Mouse (Mus musculus) layer of hippocampus, postnatal 14 days (tissue): ENCODE data around the gene Dpm2. TPM values are rescaled to one million over a fixed set of nuclear protein-coding genes. Genes with fewer than 3 reads are reported as not detected.

ENCODE experiments used
- DNase-seq, 2 experiments: peaks; one replicate each; pipeline ENCODE4 v3.0.0; 2021 to 2022; ENCODE audit warnings: low spot score in 2 of 2, mixed read lengths in 1 of 2
- long read RNA-seq, 2 experiments: library from polyadenylated mRNA; stranded (forward); transcript quantifications; one replicate each; pipeline ENCODE4 v2.0.0; 2021
- total RNA-seq, 2 experiments: library from RNA; stranded (reverse); gene quantifications; 2 replicates each; pipeline ENCODE4 v1.2.3; 2021

The Dpm2 gene
- total RNA-seq: 10 to 100 TPM; 78.8 to 90.1 TPM
- long read RNA-seq, experiment 1, transcript Dpm2-201 (4 exons, 869 nt): major isoform, 29 of 64 reads
- long read RNA-seq, experiment 1, transcript Dpm2-202 (3 exons, 655 nt): minor isoform, 8 of 64 reads
- long read RNA-seq, experiment 1, partial matches to known transcripts: 10 of 64 reads
- long read RNA-seq, experiment 1, other reads (novel, unspliced or antisense): 16 of 64 reads
- long read RNA-seq, experiment 2, transcript Dpm2-201 (4 exons, 869 nt): major isoform, 66 of 116 reads
- long read RNA-seq, experiment 2, transcript Dpm2-202 (3 exons, 655 nt): minor isoform, 15 of 116 reads
- long read RNA-seq, experiment 2, partial matches to known transcripts: 4 of 116 reads
- long read RNA-seq, experiment 2, other reads (novel, unspliced or antisense): 28 of 116 reads

DNA sequence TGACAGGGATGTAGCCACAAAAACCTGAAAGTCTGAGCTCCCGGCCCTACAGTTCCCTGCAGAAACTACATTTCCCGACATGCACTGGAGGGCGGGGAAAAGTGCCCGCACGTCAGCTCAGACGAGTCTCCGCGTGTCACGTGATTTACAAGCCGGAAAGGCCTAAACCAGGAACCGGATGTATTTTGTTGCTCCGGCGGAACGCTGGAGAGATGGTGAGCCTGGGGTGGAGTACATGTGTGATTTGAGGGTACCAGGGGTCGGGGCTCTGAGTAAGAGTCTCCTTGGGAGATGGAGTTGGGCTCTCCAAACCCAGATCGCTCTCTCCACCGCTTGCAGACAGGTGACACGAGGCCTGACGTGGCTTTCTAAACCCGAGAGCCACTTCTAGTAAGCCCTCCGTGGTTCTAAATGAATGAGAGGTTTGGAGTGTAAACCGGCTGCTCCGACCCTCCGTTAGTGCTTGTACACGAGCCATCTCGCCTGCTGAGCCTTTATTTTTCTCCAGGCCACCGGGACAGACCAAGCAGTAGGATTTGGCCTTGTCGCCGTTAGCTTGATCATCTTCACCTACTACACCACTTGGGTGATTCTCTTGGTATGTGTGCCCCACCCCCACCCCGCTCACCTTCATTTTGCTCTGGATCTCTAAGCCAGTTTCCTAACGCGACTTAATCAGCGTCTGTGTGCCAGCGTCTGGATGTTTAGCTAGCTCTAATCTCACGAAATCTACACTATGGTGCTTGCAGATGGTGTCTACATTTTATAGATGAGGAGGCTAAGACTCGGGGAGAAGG is at the start of gene Dpm2:
Gene Dpm2 (plus strand): TSS at position 161 of the 797 bp plus-strand sequence.
- DNase-seq: peak; percentile 89 to 95

- DNase-seq: no peak
Measured at GRCm38 (mm10) chr2:32524536-32525031, 46.1 kb upstream of the Dpm2 start.

GRCm38 (mm10) chr2:32525816-32526215 is 44.8 kb upstream of the Dpm2 start:
- DNase-seq: no peak

GRCm38 (mm10) chr2:32527468-32527966 is 43.1 kb upstream of the Dpm2 start:
- no peak for DNase-seq

DNA sequence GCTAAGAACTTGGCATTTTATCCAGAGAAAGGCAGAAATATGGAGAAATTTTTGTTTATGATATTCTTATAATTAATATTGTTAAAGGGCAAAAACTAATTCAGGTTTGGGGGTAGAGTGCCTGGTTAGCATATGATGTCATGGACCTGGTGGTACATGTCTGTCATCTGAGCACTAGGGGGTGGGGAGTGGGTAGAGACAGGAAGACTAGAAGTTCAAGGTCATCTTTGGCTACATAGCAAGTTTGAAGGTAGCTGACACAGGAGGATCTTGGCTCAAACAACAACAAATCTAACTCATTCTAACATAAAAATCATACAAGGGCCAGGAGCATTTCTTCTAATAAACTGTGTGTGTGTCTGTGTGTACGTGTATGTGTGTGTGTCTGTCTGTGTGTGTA is 42.3 kb upstream of the Dpm2 start:
- DNase-seq: no peak

GRCm38 (mm10) chr2:32530479-32530878 is 40.2 kb upstream of the Dpm2 start:
- no peak for DNase-seq

GRCm38 (mm10) chr2:32533163-32533562 is 37.5 kb upstream of the Dpm2 start:
- DNase-seq: no peak

GRCm38 (mm10) chr2:32534061-32534732 is 36.5 kb upstream of the Dpm2 start:
- DNase-seq: no peak

- peak; percentile 98 to 99 for DNase-seq
Measured at GRCm38 (mm10) chr2:32534733-32535471, 35.8 kb upstream of the Dpm2 start, which contains the start of gene Fam102a. Gene Fam102a (plus strand): TSS chr2:32535332.

GRCm38 (mm10) chr2:32535501-32535991 is 35.1 kb upstream of the Dpm2 start:
- DNase-seq: peak; percentile 43 to 53

DNA sequence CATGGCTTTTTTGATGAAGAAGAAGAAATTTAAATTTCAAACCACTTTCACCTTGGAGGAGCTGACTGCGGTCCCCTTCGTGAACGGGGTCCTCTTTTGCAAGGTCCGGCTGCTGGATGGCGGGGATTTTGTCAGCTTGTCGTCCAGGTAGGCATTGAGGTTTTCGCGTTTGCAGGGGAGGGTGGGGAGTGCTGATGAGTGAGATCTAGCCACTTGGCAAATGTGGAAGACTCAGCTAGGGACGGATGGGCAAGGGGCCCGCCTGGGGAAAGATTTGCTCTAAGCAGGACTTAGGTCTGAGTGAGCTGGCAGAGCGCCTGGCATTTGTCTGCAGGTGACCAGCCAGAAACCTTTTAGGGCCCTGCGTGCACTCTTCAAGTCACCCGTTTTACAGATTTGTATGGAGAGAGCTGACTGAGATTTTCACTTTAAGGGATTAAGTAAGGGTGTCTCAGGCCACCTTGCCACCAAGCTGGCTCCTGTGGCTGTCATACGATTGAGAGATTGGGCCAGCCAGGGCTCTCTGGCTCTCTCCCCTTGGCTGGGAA is 34.5 kb upstream of the Dpm2 start:
- no peak for DNase-seq

DNA sequence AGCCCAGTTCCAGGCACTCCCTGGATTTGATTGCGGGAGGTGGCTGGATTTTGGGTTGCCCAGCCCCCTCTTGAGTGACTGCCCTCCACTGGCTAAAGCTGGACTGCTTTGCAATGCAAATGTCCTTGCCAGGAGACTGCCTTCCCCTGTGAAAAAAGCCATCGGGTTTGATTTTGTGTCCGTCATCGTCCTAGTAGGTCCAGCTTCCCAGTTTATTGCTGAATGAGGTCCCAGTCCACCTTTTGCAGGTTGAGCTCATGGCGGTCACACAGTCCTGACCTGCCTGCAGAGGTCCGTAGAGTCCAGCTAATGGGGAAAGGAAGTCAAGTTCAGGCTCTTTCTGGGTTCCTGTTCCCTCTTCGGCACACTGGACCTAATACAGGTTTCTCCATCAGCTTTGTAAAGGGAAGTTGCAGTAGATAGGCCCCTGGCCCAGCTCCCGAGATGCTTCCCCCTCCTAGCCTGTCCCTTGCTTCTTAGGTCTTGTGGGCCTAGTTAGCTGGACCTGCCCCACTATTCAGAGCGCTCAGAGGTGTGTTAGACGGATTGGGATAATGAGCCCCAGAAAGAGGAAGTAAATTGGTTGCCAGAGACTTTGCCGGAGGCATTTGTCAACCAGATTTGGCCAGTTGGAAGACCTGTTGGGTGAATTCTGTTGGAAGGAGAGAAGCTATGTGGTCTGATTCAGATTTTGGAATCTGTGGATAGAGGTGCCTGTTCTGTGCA is 33.9 kb upstream of the Dpm2 start:
- DNase-seq: peak; percentile 51 to 59

- DNase-seq: no peak
Measured at GRCm38 (mm10) chr2:32537360-32537905, 33.2 kb upstream of the Dpm2 start.

GRCm38 (mm10) chr2:32537941-32538340 is 32.7 kb upstream of the Dpm2 start:
- DNase-seq: no peak

GRCm38 (mm10) chr2:32538461-32538860 is 32.2 kb upstream of the Dpm2 start:
- no peak for DNase-seq

GRCm38 (mm10) chr2:32539452-32539981 is 31.1 kb upstream of the Dpm2 start:
- no peak for DNase-seq

GRCm38 (mm10) chr2:32541333-32541908 is 29.2 kb upstream of the Dpm2 start:
- DNase-seq: no peak

DNA sequence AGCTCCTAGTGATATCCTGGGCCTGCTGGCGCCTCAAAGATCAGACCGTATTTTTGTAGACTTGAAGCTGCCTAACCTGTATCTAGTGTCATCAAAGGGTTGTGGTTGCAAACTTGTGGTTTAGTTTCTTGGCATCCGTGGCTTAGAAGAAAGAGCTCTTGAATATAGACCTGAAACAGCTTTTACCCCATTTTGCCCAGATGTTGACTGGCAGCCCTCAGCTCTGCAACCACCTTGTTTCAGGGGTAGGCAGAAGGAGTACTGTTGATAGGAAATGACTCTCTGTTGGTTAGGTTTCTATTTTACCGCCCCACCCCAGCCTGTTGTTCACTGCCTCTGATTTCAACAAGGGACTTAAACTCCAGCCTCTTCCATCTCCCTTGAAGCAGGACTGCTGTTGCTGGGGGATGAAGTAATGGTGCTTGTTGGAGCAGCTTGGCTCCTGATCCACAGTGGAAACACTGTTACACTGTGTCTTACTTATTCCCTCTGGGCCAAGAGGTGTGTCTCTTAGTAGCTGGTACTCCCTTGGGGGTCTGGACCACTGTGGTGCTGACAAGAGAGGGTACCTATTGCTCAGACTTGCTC is 28.6 kb upstream of the Dpm2 start:
- no peak for DNase-seq
